Mouse (Mus musculus) right cerebral cortex, postnatal 25 days (tissue): Measurements from ENCODE around the gene Isoc2b.
"Not testable (repeated sequence)": the region's sequence is repeated elsewhere in the genome, so short reads cannot be mapped to it uniquely, and the experiment has no call there.

Experiments used
- DNase-seq: peaks from one replicate; pipeline ENCODE4 v3.0.0; 2022

Gene Isoc2b

DNA sequence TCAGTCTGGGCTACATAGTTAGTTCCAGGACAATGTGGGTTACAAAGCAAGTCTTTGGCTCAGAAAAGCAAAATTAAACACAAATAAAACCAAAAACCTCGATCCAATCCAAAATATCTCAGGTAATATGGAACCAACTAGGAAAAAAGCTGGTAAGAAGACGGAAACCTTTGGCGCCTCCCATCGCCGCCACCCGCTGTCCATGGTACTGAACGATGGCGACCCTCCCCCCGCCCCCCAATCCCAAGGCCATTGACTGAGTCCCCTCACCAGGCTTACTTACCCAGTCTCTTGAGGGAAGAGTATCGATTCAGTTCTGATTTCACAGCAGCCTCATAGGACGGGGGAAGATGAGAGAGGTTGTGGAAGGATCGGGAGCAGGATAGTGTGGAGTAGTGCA is 39.6 kb downstream of the Isoc2b start:
- no peak for DNase-seq

- DNase-seq, result no peak
These were observed 44.7 kb downstream of the Isoc2b start for GRCm38 (mm10) chr7:4825365-4825764.

DNA sequence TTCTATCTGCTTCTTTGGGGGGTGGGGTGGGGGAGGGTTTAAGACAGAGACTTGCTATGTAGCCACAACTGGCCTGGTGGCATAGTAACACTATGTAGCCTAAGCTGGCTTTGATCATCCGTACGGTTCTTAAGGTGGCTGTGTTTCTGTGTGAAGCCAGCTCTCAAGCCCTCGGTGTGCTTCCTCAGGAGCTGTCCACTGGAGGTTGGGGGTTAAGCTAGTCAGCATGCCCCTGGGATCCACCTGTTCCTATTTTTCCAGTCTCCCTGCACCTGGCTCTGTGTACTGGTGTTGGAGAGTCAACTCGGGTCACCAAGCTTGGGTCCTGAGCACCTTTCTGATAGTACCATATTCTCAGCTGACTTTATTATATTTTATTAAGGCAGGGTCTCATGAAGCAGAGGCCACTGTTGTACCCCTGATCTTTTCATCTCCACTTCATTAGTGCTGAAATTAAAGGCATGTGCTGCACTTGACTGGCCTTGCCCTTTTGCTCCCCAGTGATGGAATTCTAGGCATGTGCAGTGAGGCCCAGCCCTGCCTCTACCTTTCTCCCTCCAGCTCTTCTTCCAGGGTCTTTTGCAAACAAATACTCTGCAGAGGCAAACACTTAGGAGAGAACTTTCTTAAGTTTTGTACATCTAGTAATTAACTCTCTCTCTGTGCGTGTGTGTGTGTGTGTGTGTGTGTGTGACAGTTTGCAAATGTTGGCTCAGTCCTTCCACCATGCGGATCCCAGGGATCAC is 47.7 kb downstream of the Isoc2b start:
- no peak for DNase-seq

DNA sequence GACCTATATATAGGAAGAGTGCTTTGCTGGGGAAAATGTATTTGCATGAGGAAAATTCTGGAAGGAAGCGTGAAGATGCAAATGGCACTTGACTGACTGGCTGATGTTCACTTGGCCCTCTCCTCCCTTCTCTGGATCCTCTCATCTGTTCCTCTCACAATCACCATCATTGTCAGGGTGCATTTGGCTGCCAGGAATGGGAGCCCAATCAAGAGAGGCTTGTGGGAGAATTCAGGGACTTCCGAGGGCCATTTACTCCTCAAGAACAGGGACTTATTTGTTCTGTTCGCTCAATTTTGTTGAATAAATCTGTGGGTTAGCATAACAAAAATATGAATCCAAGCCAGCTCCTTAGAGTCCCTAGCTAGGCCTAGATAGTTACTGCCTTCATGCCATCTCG is 48.4 kb downstream of the Isoc2b start:
- DNase-seq, result no peak

DNA sequence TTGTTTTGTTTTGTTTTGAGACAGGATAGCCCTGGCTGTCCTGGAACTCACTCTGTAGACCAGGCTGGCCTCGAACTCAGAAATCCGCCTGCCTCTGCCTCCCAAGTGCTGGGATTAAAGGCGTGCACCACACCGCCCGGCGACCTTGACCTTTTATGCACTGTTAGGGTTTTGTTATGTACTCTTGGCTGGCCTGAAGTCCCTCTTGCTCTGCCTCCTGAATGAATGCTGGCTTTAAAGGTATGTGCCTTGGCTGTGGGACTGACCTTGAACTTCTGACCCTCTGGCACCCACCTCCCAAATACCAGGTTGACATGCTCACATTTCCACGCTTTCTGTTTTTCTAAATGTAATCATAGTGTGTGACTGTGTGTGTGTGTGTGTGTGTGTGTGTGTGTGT is 49.1 kb downstream of the Isoc2b start:
- DNase-seq, result not testable (repeated sequence)

DNA sequence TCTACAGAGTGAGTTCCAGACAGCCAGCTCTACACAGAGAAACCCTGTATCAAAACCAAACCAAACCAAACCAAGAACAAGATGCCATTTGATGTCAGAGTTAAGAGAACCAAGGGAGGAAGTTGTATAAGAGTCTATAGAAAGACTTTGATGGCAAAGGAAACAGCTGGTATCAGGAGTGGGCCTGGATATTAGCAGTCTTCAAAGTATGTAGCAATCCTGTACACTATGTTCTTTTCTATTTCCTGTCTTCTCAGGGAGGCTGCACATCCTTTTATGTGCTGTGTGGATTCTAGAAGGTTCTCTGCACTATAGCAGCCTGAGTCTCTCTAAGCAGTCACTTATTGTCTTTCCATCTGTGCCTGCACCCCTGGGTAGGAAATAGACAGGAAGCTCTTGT is 53.5 kb downstream of the Isoc2b start:
- no peak for DNase-seq

GRCm38 (mm10) chr7:4813105-4813791 is 56.8 kb downstream of the Isoc2b start:
- no peak for DNase-seq

DNA sequence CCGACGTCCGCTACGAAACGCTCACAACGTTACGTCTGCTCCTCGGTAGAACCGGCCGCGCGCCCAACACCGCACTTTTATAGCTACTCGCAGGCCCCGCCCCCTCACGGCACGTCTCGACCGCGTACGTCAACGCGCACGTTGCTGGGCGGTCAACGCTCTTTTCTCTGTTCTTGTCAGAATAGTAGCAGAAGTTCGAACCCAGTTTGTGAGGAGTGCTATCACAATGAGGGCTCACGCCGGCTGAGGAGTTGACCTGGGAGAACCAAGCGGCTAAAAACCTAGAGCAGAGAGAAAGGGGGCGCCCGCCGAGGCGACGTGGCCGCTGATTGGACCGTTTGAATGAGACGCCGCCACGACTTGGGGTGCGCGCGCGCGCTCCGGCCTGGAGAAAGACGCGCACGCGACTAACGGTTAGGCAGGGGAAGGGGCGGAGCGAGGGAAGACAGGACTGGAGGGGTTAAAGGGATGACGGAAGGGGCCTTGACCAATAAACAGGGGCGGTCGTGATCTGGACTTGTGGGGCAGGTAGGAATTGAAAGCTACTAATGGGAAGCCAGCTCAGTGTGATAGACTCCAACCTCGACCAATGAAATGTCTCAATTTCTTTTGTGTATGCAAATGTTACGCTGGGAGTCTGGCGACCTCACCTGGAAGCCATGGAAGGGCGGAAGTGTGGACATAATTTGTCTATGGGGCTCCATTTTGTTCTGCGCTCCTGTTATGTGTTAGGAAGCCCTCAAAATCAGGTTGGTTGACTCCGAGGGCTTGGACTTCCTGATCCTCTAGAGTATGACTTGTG is 57.6 kb downstream of the Isoc2b start, which contains the start of gene Ube2s:
Gene Ube2s (minus strand): TSS at position 288 of the 802 bp plus-strand sequence.
- DNase-seq, result peak; percentile 98

DNA sequence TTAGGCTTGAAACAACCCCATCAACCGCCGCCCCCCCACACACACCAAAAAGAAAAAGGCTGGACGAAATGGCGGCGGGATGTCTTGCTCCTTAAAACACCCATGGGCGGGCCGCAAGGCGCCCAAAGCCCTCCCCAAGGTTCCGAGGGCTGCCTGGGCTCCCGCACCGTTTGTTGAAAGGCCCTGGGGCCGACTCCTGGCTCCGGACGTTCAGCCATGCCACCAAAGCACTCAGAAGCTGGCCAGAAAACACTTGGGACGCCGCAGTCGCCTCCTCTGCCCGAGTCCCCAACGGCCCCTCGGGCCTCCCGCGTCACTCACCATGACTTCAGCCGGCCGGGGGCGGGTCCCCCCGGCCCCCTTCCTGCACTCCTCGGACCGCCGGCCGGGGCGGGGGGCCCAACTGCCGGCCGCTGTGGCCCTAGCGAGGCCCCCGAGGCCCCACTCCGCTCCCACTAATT is 58.2 kb downstream of the Isoc2b start:
- DNase-seq, result no peak

- DNase-seq, result not testable (repeated sequence)
These were observed 58.9 kb downstream of the Isoc2b start for GRCm38 (mm10) chr7:4811131-4811530.

- no peak for DNase-seq
These were observed 63.3 kb downstream of the Isoc2b start for GRCm38 (mm10) chr7:4806716-4807115.

GRCm38 (mm10) chr7:4802247-4802646 is 67.8 kb downstream of the Isoc2b start:
- DNase-seq, result no peak

GRCm38 (mm10) chr7:4795767-4796433 is 74.2 kb downstream of the Isoc2b start:
- no peak for DNase-seq
